Mouse (Mus musculus) heart, embryonic 16.5 days (tissue): Measurements from ENCODE around the gene Taar8a. TPM values are rescaled to one million over a fixed set of nuclear protein-coding genes. Genes with fewer than 3 reads are reported as not detected.
"Not testable (repeated sequence)": the region's sequence is repeated elsewhere in the genome, so short reads cannot be mapped to it uniquely, and the experiment has no call there.

ENCODE experiments used
- ATAC-seq: fragments of 200-750 bp; cut with Nextera tagmentation; replicated peaks from 2 replicates; pipeline ENCODE4 v1.8.0; 2017; ENCODE audit warnings: moderate number of reproducible peaks; ENCODE audit not compliant: insufficient read depth, low FRiP score; ENCODE audit errors: extremely low read depth
- H3K27ac ChIP-seq: fragments of 300-500 bp; sonication (generic); 2 replicates; pipeline ENCODE4 v1.5.1; 2014; ENCODE audit warnings: mild to moderate bottlenecking, low read length, control low read depth, moderate library complexity
- H3K27me3 ChIP-seq: fragments of 300-500 bp; sonication (generic); 2 replicates; pipeline ENCODE4 v1.6.1; 2014; ENCODE audit warnings: low read length, mixed read lengths; ENCODE audit not compliant: control insufficient read depth, insufficient read depth
- H3K36me3 ChIP-seq: fragments of 300-500 bp; sonication (generic); 2 replicates; pipeline ENCODE4 v1.6.1; 2014; ENCODE audit not compliant: control insufficient read depth, insufficient read depth
- H3K4me1 ChIP-seq: fragments of 300-500 bp; sonication (generic); 2 replicates; pipeline ENCODE4 v1.6.1; 2014; ENCODE audit warnings: low read length, mixed read lengths; ENCODE audit not compliant: control insufficient read depth, insufficient read depth
- H3K4me2 ChIP-seq: fragments of 300-500 bp; sonication (generic); 2 replicates; pipeline ENCODE4 v1.6.1; 2014; ENCODE audit warnings: low read depth, mild to moderate bottlenecking, control low read depth, low read length
- H3K4me3 ChIP-seq: fragments of 300-500 bp; sonication (generic); 2 replicates; pipeline ENCODE4 v1.5.1; 2014; ENCODE audit warnings: mild to moderate bottlenecking, control low read depth, low read length
- H3K9ac ChIP-seq: fragments of 300-500 bp; sonication (generic); 2 replicates; pipeline ENCODE4 v1.6.1; 2014; ENCODE audit warnings: low read length, control low read depth
- H3K9me3 ChIP-seq: fragments of 300-500 bp; sonication (generic); replicated peaks from 2 replicates; pipeline ENCODE4 v1.6.1; 2016; ENCODE audit warnings: low read length; ENCODE audit not compliant: control insufficient read depth
- WGBS: fragments of 180-500 bp; shearing (Covaris S2); extraction: QIAGEN DNeasy Blood & Tissue Kit; methylation state at CpG from one replicate; pipeline ENCODE4 v1.1.7; 2014; 5-methylcytosine and 5-hydroxymethylcytosine counted together
- polyA plus RNA-seq: library from polyadenylated mRNA; unstranded; fragments of >200 nt; fragmentation: Nextera tagmentation; extraction: Ambion mirVana; gene quantifications from 2 replicates; pipeline ENCODE4 v1.2.1, GENCODE M21; 2015

Taar8a gene
- polyA plus RNA-seq, 1 experiment from 2014 or later = not detected

DNA sequence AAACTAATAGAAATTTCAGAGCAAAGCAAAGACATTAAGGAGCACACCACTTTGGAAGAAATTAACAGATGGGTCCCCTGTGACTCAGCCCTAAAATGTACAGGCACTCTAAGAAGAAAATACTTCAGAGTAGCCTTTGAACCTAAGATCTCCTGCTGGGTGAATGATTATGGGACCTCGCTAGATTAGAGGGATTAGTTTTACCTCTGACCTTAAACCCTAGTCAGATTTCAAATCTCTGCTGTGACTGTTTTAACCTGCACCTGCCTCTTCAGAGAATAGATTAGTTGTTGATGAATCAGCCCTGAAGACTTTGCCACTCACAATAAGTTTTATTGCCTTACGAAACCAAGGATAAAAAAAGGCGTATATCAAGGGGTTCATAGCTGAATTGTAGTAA lies 31.9 kb downstream of the Taar8a start:
- 81% methylated on average over 3 of the region's 3 CpGs for WGBS
- no peak for ATAC-seq
- no peak overlapping the region for H3K9ac ChIP-seq
- no peaks in the 10 kb centered on the region for H3K9me3 ChIP-seq
- no peak overlapping the region for H3K4me2 ChIP-seq
- no peak overlapping the region for H3K27ac ChIP-seq
- no peaks in the 10 kb centered on the region for H3K27me3 ChIP-seq
- H3K4me3 ChIP-seq = no peak overlapping the region
- H3K4me1 ChIP-seq = no peaks in the 10 kb centered on the region
- no peaks in the 10 kb centered on the region for H3K36me3 ChIP-seq

DNA sequence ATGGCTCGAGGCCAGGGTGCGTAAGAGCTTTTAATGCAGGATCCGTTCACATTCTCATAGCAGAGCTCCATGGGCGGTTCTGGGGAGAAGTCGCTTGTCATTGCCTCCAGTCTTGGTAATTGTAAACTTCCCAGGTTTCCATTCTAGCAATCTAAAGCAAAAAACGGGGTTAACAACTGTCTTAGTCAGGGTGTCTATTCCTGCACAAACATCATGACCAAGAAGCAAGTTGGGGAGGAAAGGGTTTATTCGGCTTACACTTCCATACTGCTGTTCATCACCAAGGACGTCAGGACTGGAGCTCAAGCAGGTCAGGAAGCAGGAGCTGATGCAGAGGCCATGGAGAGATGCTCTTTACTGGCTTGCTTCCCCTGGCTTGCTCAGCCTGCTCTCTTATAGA lies 33.1 kb downstream of the Taar8a start, which contains the start of gene Taar9:
Gene Taar9 (minus strand): TSS at position 101 of the 400 bp plus-strand sequence.
- not testable (repeated sequence) for H3K27me3 ChIP-seq, H3K36me3 ChIP-seq, H3K4me2 ChIP-seq, H3K4me3 ChIP-seq, H3K4me1 ChIP-seq, ATAC-seq, H3K9ac ChIP-seq, H3K9me3 ChIP-seq, H3K27ac ChIP-seq
- 79% methylated on average over 8 of the region's 8 CpGs for WGBS

DNA sequence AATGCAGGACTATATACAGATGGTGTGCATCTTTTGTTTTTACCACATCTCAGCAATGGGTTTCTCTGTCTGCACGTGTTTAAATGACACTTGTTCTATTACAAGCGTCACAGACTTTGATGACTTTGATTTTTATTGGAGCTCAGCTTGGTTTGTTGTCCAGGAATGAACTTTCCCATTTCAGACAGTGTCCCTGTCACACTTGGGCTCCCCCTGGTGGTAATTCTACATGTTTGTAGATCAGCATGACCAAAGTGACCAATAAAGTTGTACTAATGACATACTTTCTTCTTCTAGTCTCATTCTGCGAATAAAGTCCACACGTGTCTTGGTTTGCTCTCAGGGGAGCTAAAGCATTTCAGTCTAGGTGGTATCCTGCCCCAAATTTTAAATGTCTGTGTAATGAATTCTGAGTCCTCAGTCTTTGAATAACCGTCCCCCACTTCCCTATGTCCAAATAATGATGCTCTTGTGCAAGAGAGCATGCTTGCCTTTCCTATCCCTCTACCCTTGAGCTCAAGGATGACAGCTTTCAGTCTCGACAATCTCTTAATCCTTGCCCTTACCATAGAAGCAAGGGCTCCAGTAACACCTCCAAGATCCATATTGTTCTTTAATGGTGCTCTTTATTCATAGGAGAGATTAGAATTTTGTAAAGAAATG lies 34.9 kb downstream of the Taar8a start:
- no peaks in the 10 kb centered on the region for H3K36me3 ChIP-seq
- H3K9ac ChIP-seq = no peak overlapping the region
- H3K9me3 ChIP-seq = 0 out of 2 replicates have a peak, but pooled peaks cover 7% of the 10 kb centered on the region
- H3K4me3 ChIP-seq = no peak overlapping the region
- no peaks in the 10 kb centered on the region for H3K27me3 ChIP-seq
- 38% methylated on average over 6 of the region's 6 CpGs for WGBS
- ATAC-seq = no peak
- no peaks in the 10 kb centered on the region for H3K4me1 ChIP-seq
- no peak overlapping the region for H3K27ac ChIP-seq
- no peak overlapping the region for H3K4me2 ChIP-seq

Other genes with a start within 250 kb of the Taar8a start
- gene Vnn3, start 225.0 kb upstream of the Taar8a start, polyA plus RNA-seq = 0.08 and 0.16 TPM in 2 replicates
- gene Vnn1, start 181.8 kb upstream of the Taar8a start, polyA plus RNA-seq = 1.8 and 2.3 TPM in 2 replicates
- gene Taar1, start 156.1 kb upstream of the Taar8a start, polyA plus RNA-seq = not detected in 2 replicates
- gene Taar2, start 137.9 kb upstream of the Taar8a start, polyA plus RNA-seq = not detected in 2 replicates
- not detected in 2 replicates for gene Taar3, start 126.9 kb upstream of the Taar8a start, polyA plus RNA-seq
- gene Taar4, start 116.0 kb upstream of the Taar8a start, polyA plus RNA-seq = not detected in 2 replicates
- not detected in 2 replicates for gene Taar5, start 105.8 kb upstream of the Taar8a start, polyA plus RNA-seq
- not detected in 2 replicates for gene Taar6, start 90.9 kb upstream of the Taar8a start, polyA plus RNA-seq
- not detected in 2 replicates for gene Taar7a, start 83.0 kb upstream of the Taar8a start, polyA plus RNA-seq
- not detected in 2 replicates for gene Taar7b, start 76.6 kb upstream of the Taar8a start, polyA plus RNA-seq
- not detected in 2 replicates for gene Taar7d, start 49.3 kb upstream of the Taar8a start, polyA plus RNA-seq
- not detected in 2 replicates for gene Taar7e, start 38.9 kb upstream of the Taar8a start, polyA plus RNA-seq
- not detected in 2 replicates for gene Taar7f, start 27.0 kb upstream of the Taar8a start, polyA plus RNA-seq
- gene Taar8b, start 15.8 kb downstream of the Taar8a start, polyA plus RNA-seq = not detected in 2 replicates
- not detected in 2 replicates for gene Taar8c, start 25.4 kb downstream of the Taar8a start, polyA plus RNA-seq
- gene Taar9, start 33.0 kb downstream of the Taar8a start, polyA plus RNA-seq = not detected in 2 replicates
- 75.5 and 79.4 TPM in 2 replicates for gene Stx7, start 72.8 kb downstream of the Taar8a start, polyA plus RNA-seq
- gene Moxd1, start 147.0 kb downstream of the Taar8a start, polyA plus RNA-seq = 9.2 and 11.1 TPM in 2 replicates